Mouse (Mus musculus): ENCODE results near the gene Pnkp.

DNA sequence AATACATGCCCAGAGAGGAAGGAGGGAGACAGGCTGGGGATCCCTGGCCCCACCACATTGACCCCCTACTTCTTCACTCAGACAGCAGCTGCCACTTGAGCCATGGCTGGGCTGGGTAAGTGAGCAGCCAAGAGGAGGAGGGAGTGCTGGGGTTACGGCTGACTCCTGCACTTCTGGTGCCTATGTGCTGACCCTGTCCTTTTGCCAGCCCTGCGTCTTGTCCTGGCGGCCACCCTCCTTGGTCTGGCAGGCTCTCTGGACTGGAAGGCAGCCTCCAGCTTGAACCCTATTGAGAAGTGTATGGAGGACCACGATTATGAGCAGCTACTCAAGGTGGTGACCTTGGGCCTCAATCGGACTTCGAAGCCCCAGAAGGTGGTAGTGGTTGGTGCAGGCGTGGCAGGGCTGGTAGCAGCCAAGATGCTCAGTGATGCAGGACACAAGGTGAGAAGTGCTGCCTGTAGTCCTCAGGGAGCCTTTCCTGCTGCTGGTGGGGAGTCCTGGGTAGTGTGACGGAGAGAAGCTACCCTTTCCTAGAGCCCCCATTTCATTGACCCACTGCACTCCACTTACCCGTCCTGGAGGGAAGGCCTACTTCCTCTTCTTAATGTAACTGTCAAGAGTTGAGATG, 20.4 kb upstream of the Pnkp start:
- TF ChIP-seq GATA1 (IDR thresholded peaks at IDR 0.05; ENCODE audit: borderline replicate concordance, low read length) (no peak), FLI1 (IDR thresholded peaks at IDR 0.05; ENCODE audit: low read length) (no peak)
